Mouse (Mus musculus) liver, adult 2 months (tissue): ENCODE results near the gene D10Jhu81e.

Experiments
- CTCF ChIP-seq: fragments of 200-500 bp; IDR thresholded peaks from 2 replicates; pipeline ENCODE4 v1.5.1; 2011; ENCODE audit warnings: low read depth, low read length, control low read depth
- POLR2A ChIP-seq: fragments of 200-500 bp; IDR thresholded peaks from 2 replicates; pipeline ENCODE4 v1.6.1; 2011; ENCODE audit warnings: low read length, control low read depth; ENCODE audit not compliant: insufficient read depth; ENCODE audit errors: extremely low read depth

DNA sequence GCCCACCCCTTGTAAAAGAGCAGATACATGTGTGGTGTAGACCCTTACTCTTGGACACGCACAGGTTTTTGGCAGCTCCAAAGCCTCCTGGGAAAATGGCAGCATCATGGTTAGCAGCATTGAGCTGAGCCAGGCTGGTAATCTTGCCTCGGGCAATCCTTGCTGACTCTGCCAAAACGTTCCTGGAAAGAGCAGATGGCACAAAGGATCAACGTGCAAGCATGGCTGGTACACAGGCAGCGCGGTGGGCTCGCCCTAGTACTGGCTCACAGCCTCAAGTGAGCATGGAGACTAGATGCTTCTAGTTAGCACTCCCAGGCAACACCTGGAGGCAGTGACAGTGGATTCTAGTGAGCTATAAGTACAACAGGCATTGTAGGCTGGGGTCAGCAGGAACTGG is 2.2 kb downstream of the D10Jhu81e start:
- no peak for TF ChIP-seq CTCF
- TF ChIP-seq POLR2A, result no peak
